ENCODE assay signal across 15 mouse cellular contexts in the genomic region with DNA sequence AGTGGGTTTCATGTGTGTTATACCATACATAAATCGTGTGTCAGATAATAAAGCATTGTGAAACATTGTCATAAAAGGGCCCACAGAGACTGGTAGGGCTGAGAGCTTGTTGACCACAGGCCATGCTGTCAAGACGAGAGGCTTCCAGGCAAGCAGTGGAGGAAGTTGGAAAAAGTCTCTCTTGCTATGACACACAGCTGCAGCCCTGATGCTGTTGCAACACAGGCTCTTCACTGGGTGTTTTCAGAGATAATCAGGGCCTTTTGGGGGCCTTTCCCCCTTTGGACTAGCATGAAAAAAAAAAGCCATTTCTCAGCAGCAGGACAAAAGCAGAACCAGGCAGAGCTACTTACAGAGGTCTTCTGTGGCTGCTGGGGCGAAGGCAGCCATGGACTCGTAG. TPM values are rescaled to one million over a fixed set of nuclear protein-coding genes. Genes with fewer than 3 reads are reported as not detected.
DNase-seq lines count a peak whose midpoint lies in the region; ATAC-seq and TF ChIP-seq lines count a peak whose summit lies in the region.
"Had no signal": no experiment of that assay in that cellular context is flagged by ENCODE, and none has a peak within 500 bp of the region (broad histone marks: within the 10 kb centered on the region; RNA-seq: fewer than 3 reads in every experiment).

No protein-coding gene starts in this region.

- no peak for TF ChIP-seq POLR2A in spleen, adult 2 months (IDR thresholded peaks at IDR 0.05; ENCODE audit: low read depth, low read length)

- H3K4me1 ChIP-seq in spleen, adult 2 months (ENCODE audit: control insufficient read depth, insufficient read depth, insufficient read length): no peaks in the 10 kb centered on the region
- H3K4me1 ChIP-seq in liver, postnatal 0 days (ENCODE audit: insufficient read depth): peaks cover 2% of the 10 kb centered on the region
- H3K4me1 ChIP-seq: liver, embryonic 15.5 days; neural tube, embryonic 12.5 days; stomach, embryonic 15.5 days had no signal

- peaks cover 37% of the 10 kb centered on the region for H3K36me3 ChIP-seq in spleen, adult 2 months (ENCODE audit: control insufficient read depth, insufficient read depth, low read length)
- H3K36me3 ChIP-seq in liver, postnatal 0 days (replicated peaks; ENCODE audit: insufficient read depth, low read length): peaks cover 57% of the 10 kb centered on the region
- H3K36me3 ChIP-seq: liver, embryonic 15.5 days; midbrain, embryonic 13.5 days; neural tube, embryonic 12.5 days; stomach, embryonic 15.5 days had no signal

- no peaks in the 10 kb centered on the region for H3K9me3 ChIP-seq in liver, postnatal 0 days (ENCODE audit: low read length)
- H3K9me3 ChIP-seq: liver, embryonic 15.5 days; midbrain, embryonic 13.5 days; neural tube, embryonic 12.5 days; stomach, embryonic 15.5 days had no signal

- TF ChIP-seq CTCF in spleen, adult 2 months (IDR thresholded peaks at IDR 0.05; ENCODE audit: extremely low read depth, insufficient read depth, insufficient read length, insufficient replicate concordance): no peak
- TF ChIP-seq CTCF in liver, postnatal 0 days (IDR thresholded peaks at IDR 0.05; ENCODE audit: low read depth): no peak

- no peaks in the 10 kb centered on the region for H3K27me3 ChIP-seq in spleen, adult 2 months (ENCODE audit: control insufficient read depth, insufficient read depth, low read length)
- no peaks in the 10 kb centered on the region for H3K27me3 ChIP-seq in liver, postnatal 0 days (ENCODE audit: insufficient read depth, low read length)
- H3K27me3 ChIP-seq: liver, embryonic 15.5 days; midbrain, embryonic 13.5 days; neural tube, embryonic 12.5 days; stomach, embryonic 15.5 days had no signal

- DNase-seq in heart, adult 11 months: peak; percentile 97
- DNase-seq in heart, postnatal 36 days: no peak
- DNase-seq in spleen, adult 2 months (ENCODE audit: low read depth in 1 of 2, low spot score in 2 of 2): no peak
- no peak for DNase-seq in spleen, postnatal 4 days (ENCODE audit: low spot score in 2 of 2)
- peak; percentile 31 for DNase-seq in liver, postnatal 0 days
- DNase-seq in skeletal muscle tissue, adult 2 months (ENCODE audit: low read depth, low spot score): peak; percentile 39
- no peak for DNase-seq in MN1 (ENCODE audit: low spot score)
- no peak for DNase-seq in adrenal gland, adult (ENCODE audit: inconsistent age in 2 of 2, low spot score in 1 of 2)
- DNase-seq: cerebellum, postnatal 10 days; right cerebral cortex, postnatal 4 days had no signal

- H3K4me2 ChIP-seq in liver, postnatal 0 days (ENCODE audit: low read depth, low read length): no peak overlapping the region
- H3K4me2 ChIP-seq: liver, embryonic 15.5 days; midbrain, embryonic 13.5 days; neural tube, embryonic 12.5 days; stomach, embryonic 15.5 days had no signal

- H3K4me3 ChIP-seq in spleen, adult 2 months (ENCODE audit: extremely low read depth, insufficient read depth, insufficient read length): no peak overlapping the region
- H3K4me3 ChIP-seq in liver, postnatal 0 days (ENCODE audit: low read depth, low read length): no peak overlapping the region
- H3K4me3 ChIP-seq: layer of hippocampus, adult 2 months; liver, embryonic 15.5 days; midbrain, embryonic 13.5 days; neural tube, embryonic 12.5 days; stomach, embryonic 15.5 days had no signal

- TF ChIP-seq EP300 in liver, postnatal 0 days (IDR thresholded peaks at IDR 0.05; ENCODE audit: low read depth): 0 out of 2 replicates have a peak, but pooled peaks have one; percentile 7

- H3K9ac ChIP-seq in liver, postnatal 0 days (replicated peaks): no peak overlapping the region
- H3K9ac ChIP-seq: liver, embryonic 15.5 days; midbrain, embryonic 13.5 days; neural tube, embryonic 12.5 days; stomach, embryonic 15.5 days had no signal

- 54% methylated on average over 4 of the region's 4 CpGs for WGBS in spleen, adult 2 months
- 40% methylated on average over 4 of the region's 4 CpGs for WGBS in liver, postnatal 0 days (ENCODE audit: insufficient replicate concordance)

- ATAC-seq in liver, postnatal 0 days: peak; percentile 52
- ATAC-seq: midbrain, embryonic 13.5 days had no signal

- H3K27ac ChIP-seq in spleen, adult 2 months (ENCODE audit: insufficient read depth, low read length): peak overlapping the region; percentile 12; the same call in 1 of the 2 replicates
- no peak overlapping the region for H3K27ac ChIP-seq in liver, postnatal 0 days (ENCODE audit: low read depth)
- H3K27ac ChIP-seq: layer of hippocampus, adult 2 months; liver, embryonic 15.5 days; midbrain, embryonic 13.5 days; neural tube, embryonic 12.5 days; stomach, embryonic 15.5 days had no signal

- intact Hi-C loops in heart, postnatal 36 days (cut with DNase I): no loop called here

RNA-seq across cellular contexts. Expression of a gene that starts 57.4 kb away (rescaled TPM):
- 10 to 100 TPM; 73.5 to 75.7 TPM for total RNA-seq in heart, postnatal 36 days (2021)
- polyA plus RNA-seq in spleen, adult 2 months (2012; rRNA removed): 23.8 and 26.2 TPM in 2 replicates
- 45.8 and 49.2 TPM in 2 replicates for polyA plus RNA-seq in liver, postnatal 0 days (2015; fragmentation: Nextera tagmentation; extraction: Ambion mirVana)

Comparison
In these comparisons a context has a peak if more than half of its experiments do, and no peak if none do; other contexts are left out.
1. DNase-seq: peak in heart, adult 11 months (single experiment), liver, postnatal 0 days (single experiment) and skeletal muscle tissue, adult 2 months (single experiment); none in heart, postnatal 36 days (0 of 2), spleen, adult 2 months (0 of 2), spleen, postnatal 4 days (0 of 2), MN1 (single experiment) and adrenal gland, adult (0 of 2).